Mouse (Mus musculus) thymus, adult 2 months (tissue): Measurements from ENCODE around the gene Hdc.

Experiments
- CTCF ChIP-seq: fragments of 200-500 bp; IDR thresholded peaks from 2 replicates; pipeline ENCODE4 v1.5.1; 2012; ENCODE audit warnings: mild to moderate bottlenecking, control low read depth, low read length, moderate library complexity, borderline replicate concordance; ENCODE audit not compliant: control insufficient read depth, poor library complexity, insufficient read depth; ENCODE audit errors: extremely low read depth
- POLR2A ChIP-seq: fragments of 200-500 bp; IDR thresholded peaks from 2 replicates; pipeline ENCODE4 v1.6.1; 2012; ENCODE audit warnings: mild to moderate bottlenecking, low read length, control low read depth, moderate library complexity; ENCODE audit not compliant: control insufficient read depth, poor library complexity, insufficient read depth; ENCODE audit errors: extremely low read depth

DNA sequence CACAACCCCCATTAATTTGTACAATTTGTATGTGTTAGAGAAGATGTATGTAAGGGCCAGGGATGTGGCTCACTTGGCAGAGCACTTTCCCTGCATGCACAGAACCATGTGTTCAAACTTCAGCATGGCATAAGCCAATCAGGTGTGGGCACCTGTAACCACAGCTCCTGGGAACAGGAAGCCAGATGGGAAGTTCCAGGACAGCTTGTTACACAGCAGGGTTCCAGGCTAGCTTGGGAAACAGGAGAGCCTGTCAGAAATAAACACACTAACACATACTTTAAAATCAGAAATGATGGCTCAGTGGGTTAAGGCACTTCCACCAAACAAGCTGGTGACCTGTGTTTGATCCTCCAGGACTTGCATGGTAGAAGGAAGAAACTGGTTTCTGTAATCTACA is 4.0 kb upstream of the Hdc start:
- TF ChIP-seq CTCF (no peak), POLR2A (no peak)
